Mouse (Mus musculus) C2C12 (cell line): ENCODE measurements around the gene Bora. TPM values are rescaled to one million over a fixed set of nuclear protein-coding genes. Genes with fewer than 3 reads are reported as not detected.

Experiments
- H3K27me3 ChIP-seq: one replicate; pipeline ENCODE4 v1.6.1; 2011; ENCODE audit not compliant: control insufficient read depth, insufficient read depth, insufficient read length
- H3K36me3 ChIP-seq: one replicate; pipeline ENCODE4 v1.6.1; 2011; ENCODE audit not compliant: control insufficient read depth, insufficient read depth
- H3K4me3 ChIP-seq: one replicate; pipeline ENCODE4 v1.5.1; 2011; ENCODE audit warnings: mild to moderate bottlenecking, control low read depth; ENCODE audit not compliant: poor library complexity, insufficient read depth, severe bottlenecking
- H3K79me2 ChIP-seq: one replicate; pipeline ENCODE4 v1.6.1; 2011; ENCODE audit not compliant: control insufficient read depth, insufficient read depth
- H3K79me3 ChIP-seq: one replicate; pipeline ENCODE4 v1.6.1; 2011; ENCODE audit warnings: low read depth, control low read depth
- H3ac ChIP-seq: one replicate; pipeline ENCODE3; 2011; ENCODE audit warnings: low read depth; ENCODE audit not compliant: control insufficient read depth, insufficient read length
- CEBPB ChIP-seq: IDR thresholded peaks from one replicate; pipeline ENCODE4 v1.6.1; 2011; ENCODE audit warnings: low read depth, mild to moderate bottlenecking, control low read depth, moderate library complexity
- CTCF ChIP-seq: IDR thresholded peaks from one replicate; pipeline ENCODE4 v1.5.1; 2011; ENCODE audit not compliant: control insufficient read depth, insufficient read depth, insufficient read length
- FOSL1 ChIP-seq: IDR thresholded peaks from one replicate; pipeline ENCODE4 v1.8.0; 2011; ENCODE audit warnings: mild to moderate bottlenecking, low read length; ENCODE audit not compliant: poor library complexity, insufficient read depth, severe bottlenecking
- MAX ChIP-seq: IDR thresholded peaks from one replicate; pipeline ENCODE4 v1.6.1; 2011; ENCODE audit warnings: mild to moderate bottlenecking, control low read depth
- MYOD1 ChIP-seq: IDR thresholded peaks from one replicate; pipeline ENCODE4 v1.6.1; 2011; ENCODE audit warnings: low read depth; ENCODE audit not compliant: control insufficient read depth, insufficient read length
- MYOG ChIP-seq: IDR thresholded peaks from one replicate; pipeline ENCODE4 v1.6.1; 2011; ENCODE audit not compliant: control insufficient read depth, insufficient read length; ENCODE audit errors: extremely low read depth
- USF1 ChIP-seq: IDR thresholded peaks from one replicate; pipeline ENCODE4 v1.6.1; 2011; ENCODE audit warnings: low read depth, mild to moderate bottlenecking, control low read depth, moderate library complexity
- polyA plus RNA-seq: library from polyadenylated mRNA; unstranded; fragments of >200 nt; fragmentation: generic; extraction: Trizol; gene quantifications from one replicate; pipeline ENCODE4 v1.2.1, GENCODE M21; 2012; ENCODE audit warnings: missing spikeins

Gene Bora
- polyA plus RNA-seq, 1 experiment: 10.5 TPM

- Histone ChIP-seq H3K79me3 (no peaks in the 10 kb centered on the region), H3ac (no peak overlapping the region), H3K36me3 (peaks cover 59% of the 10 kb centered on the region), H3K79me2 (no peaks in the 10 kb centered on the region), H3K4me3 (no peak overlapping the region), H3K27me3 (no peaks in the 10 kb centered on the region)
- TF ChIP-seq CTCF: no peak
- TF ChIP-seq CEBPB: no peak
- TF ChIP-seq USF1: no peak
- TF ChIP-seq MYOG: no peak
- no peak for TF ChIP-seq FOSL1
- TF ChIP-seq MYOD1: no peak
- TF ChIP-seq MAX: no peak
Measured at GRCm38 (mm10) chr14:99108762-99109161, 62.7 kb downstream of the Bora start.

- Histone ChIP-seq H3K4me3 (no peak overlapping the region), H3K79me2 (no peaks in the 10 kb centered on the region), H3K27me3 (no peaks in the 10 kb centered on the region), H3ac (no peak overlapping the region), H3K79me3 (no peaks in the 10 kb centered on the region), H3K36me3 (peaks cover 38% of the 10 kb centered on the region)
- TF ChIP-seq CTCF (no peak), USF1 (no peak), CEBPB (no peak), MYOD1 (no peak), MYOG (no peak), MAX (no peak), FOSL1 (no peak)
Measured at GRCm38 (mm10) chr14:99117576-99117975, 71.6 kb downstream of the Bora start.

GRCm38 (mm10) chr14:99121584-99122339 is 75.7 kb downstream of the Bora start:
- no peak for TF ChIP-seq MYOG
- TF ChIP-seq FOSL1: no peak
- TF ChIP-seq MAX: no peak
- no peak for TF ChIP-seq MYOD1
- no peak for TF ChIP-seq CTCF
- TF ChIP-seq USF1: no peak
- no peak for TF ChIP-seq CEBPB
- no peaks in the 10 kb centered on the region for H3K79me2 ChIP-seq
- no peak overlapping the region for H3ac ChIP-seq
- H3K79me3 ChIP-seq: no peaks in the 10 kb centered on the region
- H3K27me3 ChIP-seq: no peaks in the 10 kb centered on the region
- peaks cover 17% of the 10 kb centered on the region for H3K36me3 ChIP-seq
- no peak overlapping the region for H3K4me3 ChIP-seq

GRCm38 (mm10) chr14:99124076-99124475 is 78.1 kb downstream of the Bora start:
- Histone ChIP-seq H3K79me3 (no peaks in the 10 kb centered on the region), H3K4me3 (no peak overlapping the region), H3K27me3 (no peaks in the 10 kb centered on the region), H3K79me2 (no peaks in the 10 kb centered on the region), H3K36me3 (peaks cover 11% of the 10 kb centered on the region), H3ac (no peak overlapping the region)
- TF ChIP-seq CTCF: no peak
- TF ChIP-seq USF1: no peak
- no peak for TF ChIP-seq CEBPB
- TF ChIP-seq MAX: no peak
- TF ChIP-seq FOSL1: no peak
- no peak for TF ChIP-seq MYOG
- no peak for TF ChIP-seq MYOD1

Other genes with a start within 250 kb of the Bora start
- gene Rpl36a-ps1, start 51.9 kb upstream of the Bora start, polyA plus RNA-seq: 7.1 TPM
- 9.7 TPM for gene Mzt1, start 88 bp upstream of the Bora start, polyA plus RNA-seq
- 2.5 TPM for gene Pibf1, start 53.2 kb downstream of the Bora start, polyA plus RNA-seq
- 19.3 TPM for gene Dis3, start 53.5 kb downstream of the Bora start, polyA plus RNA-seq